Mouse (Mus musculus) stomach, postnatal 0 days (tissue): ENCODE measurements around the gene C530008M17Rik. TPM values are rescaled to one million over a fixed set of nuclear protein-coding genes. Genes with fewer than 3 reads are reported as not detected.

Source experiments
- ATAC-seq: fragments of 200-750 bp; cut with Nextera tagmentation; 2 replicates; pipeline ENCODE4 v1.8.0; 2017; ENCODE audit not compliant: low FRiP score, low TSS enrichment
- DNase-seq: peaks from one replicate; pipeline ENCODE4 v3.0.0-alpha.2; 2016; ENCODE audit warnings: low spot score
- H3K27ac ChIP-seq: fragments of 300-500 bp; sonication (generic); replicated peaks from 2 replicates; pipeline ENCODE4 v1.5.1; 2014; ENCODE audit warnings: mild to moderate bottlenecking, control low read depth
- H3K27me3 ChIP-seq: fragments of 300-500 bp; sonication (generic); 2 replicates; pipeline ENCODE4 v1.6.1; 2014; ENCODE audit warnings: low read length; ENCODE audit not compliant: control insufficient read depth, insufficient read depth
- H3K36me3 ChIP-seq: fragments of 300-500 bp; sonication (generic); 2 replicates; pipeline ENCODE4 v1.6.1; 2014; ENCODE audit warnings: low read length, mixed read lengths; ENCODE audit not compliant: control insufficient read depth, insufficient read depth
- H3K4me1 ChIP-seq: fragments of 300-500 bp; sonication (generic); replicated peaks from 2 replicates; pipeline ENCODE4 v1.6.1; 2014; ENCODE audit warnings: antibody characterized with exemption; ENCODE audit not compliant: control insufficient read depth, insufficient read depth
- H3K4me2 ChIP-seq: fragments of 300-500 bp; sonication (generic); replicated peaks from 2 replicates; pipeline ENCODE4 v1.6.1; 2014; ENCODE audit warnings: low read depth, mild to moderate bottlenecking, control low read depth, moderate library complexity
- H3K4me3 ChIP-seq: fragments of 300-500 bp; sonication (generic); 2 replicates; pipeline ENCODE4 v1.5.1; 2014; ENCODE audit warnings: low read depth, low read length, control low read depth
- H3K9ac ChIP-seq: fragments of 300-500 bp; sonication (generic); 2 replicates; pipeline ENCODE4 v1.6.1; 2014; ENCODE audit warnings: mild to moderate bottlenecking, low read length, control low read depth, mixed read lengths
- H3K9me3 ChIP-seq: fragments of 300-500 bp; sonication (generic); 2 replicates; pipeline ENCODE4 v1.6.1; 2016; ENCODE audit warnings: low read length; ENCODE audit not compliant: control insufficient read depth
- CTCF ChIP-seq: IDR thresholded peaks from 2 replicates; pipeline ENCODE4 v1.5.1; 2016; ENCODE audit warnings: antibody characterized with exemption, low read depth, mild to moderate bottlenecking, moderate library complexity
- EP300 ChIP-seq: optimal IDR thresholded peaks from 2 replicates; pipeline ENCODE3; 2016; ENCODE audit warnings: antibody characterized with exemption
- WGBS: fragments of 180-500 bp; shearing (Covaris S2); extraction: QIAGEN DNeasy Blood & Tissue Kit; methylation state at CpG from one replicate; pipeline ENCODE4 v1.1.7; 2014; 5-methylcytosine and 5-hydroxymethylcytosine counted together
- polyA plus RNA-seq: library from polyadenylated mRNA; unstranded; fragments of >200 nt; fragmentation: Nextera tagmentation; extraction: Ambion mirVana; gene quantifications from 2 replicates; pipeline ENCODE4 v1.2.1, GENCODE M21; 2015

The C530008M17Rik gene
- polyA plus RNA-seq, 1 experiment from 2014 or later, result 3.6 TPM

GRCm38 (mm10) chr5:76742076-76742475, 85.8 kb downstream of the C530008M17Rik start:
- ATAC-seq (no peak), DNase-seq (peak; percentile 8)
- no peaks in the 10 kb centered on the region for H3K9me3 ChIP-seq
- no peak overlapping the region for H3K4me3 ChIP-seq
- H3K27me3 ChIP-seq, result no peaks in the 10 kb centered on the region
- 98% methylated on average over 6 of the region's 6 CpGs for WGBS
- no peak overlapping the region for H3K27ac ChIP-seq
- no peak for TF ChIP-seq CTCF
- TF ChIP-seq EP300, result no peak
- no peaks in the 10 kb centered on the region for H3K36me3 ChIP-seq
- no peak overlapping the region for H3K4me2 ChIP-seq
- H3K4me1 ChIP-seq, result no peaks in the 10 kb centered on the region
- H3K9ac ChIP-seq, result no peak overlapping the region

GRCm38 (mm10) chr5:76744737-76745209, 88.5 kb downstream of the C530008M17Rik start:
- Histone ChIP-seq H3K4me3 (no peak overlapping the region), H3K27ac (no peak overlapping the region), H3K4me2 (no peak overlapping the region), H3K9me3 (no peaks in the 10 kb centered on the region), H3K36me3 (no peaks in the 10 kb centered on the region), H3K4me1 (no peaks in the 10 kb centered on the region), H3K9ac (no peak overlapping the region), H3K27me3 (no peaks in the 10 kb centered on the region)
- 0 out of 2 replicates have a peak, but pooled peaks have one; percentile 15 for ATAC-seq
- WGBS, result 70% methylated on average over 9 of the region's 9 CpGs
- TF ChIP-seq EP300, result no peak
- TF ChIP-seq CTCF, result no peak
- DNase-seq, result peak; percentile 14

GRCm38 (mm10) chr5:76747851-76748250, 91.5 kb downstream of the C530008M17Rik start:
- TF ChIP-seq CTCF (no peak), EP300 (no peak)
- 68% methylated on average over 7 of the region's 7 CpGs for WGBS
- Histone ChIP-seq H3K4me2 (no peak overlapping the region), H3K9me3 (no peaks in the 10 kb centered on the region), H3K27ac (no peak overlapping the region), H3K4me3 (no peak overlapping the region), H3K9ac (no peak overlapping the region), H3K4me1 (no peaks in the 10 kb centered on the region), H3K27me3 (no peaks in the 10 kb centered on the region), H3K36me3 (no peaks in the 10 kb centered on the region)
- DNase-seq, result no peak
- ATAC-seq, result no peak

GRCm38 (mm10) chr5:76752351-76752750, 96.0 kb downstream of the C530008M17Rik start:
- no peak overlapping the region for H3K9ac ChIP-seq
- no peak for ATAC-seq
- DNase-seq, result no peak
- TF ChIP-seq CTCF (no peak), EP300 (no peak)
- no peak overlapping the region for H3K4me3 ChIP-seq
- H3K9me3 ChIP-seq, result no peaks in the 10 kb centered on the region
- no peak overlapping the region for H3K4me2 ChIP-seq
- 88% methylated on average over 5 of the region's 5 CpGs for WGBS
- no peaks in the 10 kb centered on the region for H3K36me3 ChIP-seq
- H3K27me3 ChIP-seq, result no peaks in the 10 kb centered on the region
- no peak overlapping the region for H3K27ac ChIP-seq
- no peaks in the 10 kb centered on the region for H3K4me1 ChIP-seq

- Histone ChIP-seq H3K9ac (no peak overlapping the region), H3K36me3 (no peaks in the 10 kb centered on the region), H3K4me3 (no peak overlapping the region), H3K27me3 (no peaks in the 10 kb centered on the region), H3K4me2 (no peak overlapping the region), H3K4me1 (0 out of 2 replicates have a peak, but pooled peaks cover 3% of the 10 kb centered on the region), H3K27ac (no peak overlapping the region), H3K9me3 (no peaks in the 10 kb centered on the region)
- no peak for ATAC-seq
- TF ChIP-seq CTCF (no peak), EP300 (no peak)
- 76% methylated on average over 3 of the region's 3 CpGs for WGBS
- no peak for DNase-seq
Measured at GRCm38 (mm10) chr5:76760349-76760748, 104.0 kb downstream of the C530008M17Rik start.

GRCm38 (mm10) chr5:76762030-76762698, 105.9 kb downstream of the C530008M17Rik start:
- 64% methylated on average over 14 of the region's 14 CpGs for WGBS
- no peak overlapping the region for H3K4me2 ChIP-seq
- no peak overlapping the region for H3K4me3 ChIP-seq
- H3K27me3 ChIP-seq, result no peaks in the 10 kb centered on the region
- H3K9me3 ChIP-seq, result no peaks in the 10 kb centered on the region
- ATAC-seq, result no peak
- H3K4me1 ChIP-seq, result 0 out of 2 replicates have a peak, but pooled peaks cover 3% of the 10 kb centered on the region
- no peak for DNase-seq
- no peak for TF ChIP-seq CTCF
- no peak for TF ChIP-seq EP300
- H3K9ac ChIP-seq, result no peak overlapping the region
- H3K36me3 ChIP-seq, result no peaks in the 10 kb centered on the region
- H3K27ac ChIP-seq, result no peak overlapping the region
